Mouse (Mus musculus) left cerebral cortex, adult 9 months (tissue): ENCODE data around the gene Nrbf2.

Source experiments
- DNase-seq, 2 experiments: peaks; one replicate each; pipeline ENCODE4 v3.0.0; 2022; ENCODE audit warnings: low spot score in 2 of 2

Nrbf2 gene

DNA sequence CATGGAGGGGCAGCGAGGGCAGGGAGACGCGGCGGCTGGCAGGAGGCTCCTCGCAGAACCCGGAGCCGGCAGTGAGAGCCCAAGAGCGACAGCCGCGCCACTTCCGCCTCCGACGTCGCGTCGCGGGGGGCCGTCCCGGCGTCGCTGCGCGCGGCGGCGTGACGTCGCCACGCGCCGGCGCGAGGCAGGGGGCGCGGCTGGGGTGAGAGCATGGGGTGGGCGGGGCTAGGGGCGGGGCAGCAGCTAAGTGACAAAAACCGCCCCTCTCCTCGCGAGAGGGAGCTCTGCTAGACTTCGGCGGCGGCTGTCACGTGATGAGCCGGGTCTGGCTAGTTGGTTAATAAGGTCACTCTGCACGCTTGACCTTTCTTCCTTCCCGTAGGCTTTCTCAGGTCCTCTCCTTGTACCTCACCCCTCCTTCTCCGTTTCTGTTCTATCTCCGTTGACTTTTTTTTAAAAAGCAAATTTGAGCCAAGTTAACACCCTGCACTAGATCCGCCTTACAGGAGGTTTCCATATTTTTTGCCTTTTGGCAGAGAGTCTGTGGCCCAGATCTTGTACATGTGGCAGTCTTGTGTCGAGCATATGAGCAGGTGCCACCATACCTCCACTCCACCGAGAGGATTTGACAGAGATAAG, at the start of gene Nrbf2:
Nrbf2 (minus strand) TSS at position 130 of the 639 bp plus-strand sequence.
- peak; percentile 52 to 80 for DNase-seq

- no peak for DNase-seq
These were observed 45.5 kb upstream of the Nrbf2 start for GRCm38 (mm10) chr10:67330580-67330979.

DNA sequence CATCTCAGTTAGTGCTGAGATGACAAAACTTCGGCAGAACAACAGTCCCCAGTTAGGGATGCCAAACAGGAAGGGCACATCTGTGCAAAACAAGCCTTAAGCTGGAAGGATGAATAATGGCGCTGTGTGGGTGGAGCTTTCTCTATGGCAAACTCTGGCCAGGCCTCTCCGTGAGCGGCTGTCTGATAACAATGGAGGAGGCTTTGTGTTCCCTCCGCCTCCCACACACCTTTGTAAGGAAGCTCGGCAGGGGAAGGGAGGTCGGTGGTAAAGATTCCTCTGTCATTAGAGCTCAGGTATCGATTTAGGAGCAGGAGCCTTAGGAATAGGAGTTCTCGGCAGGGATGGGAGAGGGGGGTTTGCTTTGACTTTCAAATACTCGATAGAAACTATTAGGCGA, 44.6 kb upstream of the Nrbf2 start:
- DNase-seq, result no peak

- DNase-seq, result no peak
These were observed 43.1 kb upstream of the Nrbf2 start for GRCm38 (mm10) chr10:67328208-67328607.

DNA sequence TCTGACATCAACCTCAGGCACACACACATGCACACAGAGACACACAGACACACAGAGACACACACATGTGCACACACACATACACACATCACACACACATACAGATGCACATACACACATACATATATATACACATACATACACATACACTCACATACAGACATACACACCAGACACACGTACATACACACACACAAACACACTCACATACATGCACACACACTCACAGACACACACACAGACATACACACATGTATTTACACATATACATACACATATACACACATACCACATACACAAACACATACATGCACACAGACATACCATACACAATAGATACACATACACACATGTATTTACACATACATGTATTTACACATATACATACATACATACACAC, 38.9 kb upstream of the Nrbf2 start:
- DNase-seq, result no peak

GRCm38 (mm10) chr10:67321396-67321795, 36.3 kb upstream of the Nrbf2 start:
- DNase-seq, result no peak

DNA sequence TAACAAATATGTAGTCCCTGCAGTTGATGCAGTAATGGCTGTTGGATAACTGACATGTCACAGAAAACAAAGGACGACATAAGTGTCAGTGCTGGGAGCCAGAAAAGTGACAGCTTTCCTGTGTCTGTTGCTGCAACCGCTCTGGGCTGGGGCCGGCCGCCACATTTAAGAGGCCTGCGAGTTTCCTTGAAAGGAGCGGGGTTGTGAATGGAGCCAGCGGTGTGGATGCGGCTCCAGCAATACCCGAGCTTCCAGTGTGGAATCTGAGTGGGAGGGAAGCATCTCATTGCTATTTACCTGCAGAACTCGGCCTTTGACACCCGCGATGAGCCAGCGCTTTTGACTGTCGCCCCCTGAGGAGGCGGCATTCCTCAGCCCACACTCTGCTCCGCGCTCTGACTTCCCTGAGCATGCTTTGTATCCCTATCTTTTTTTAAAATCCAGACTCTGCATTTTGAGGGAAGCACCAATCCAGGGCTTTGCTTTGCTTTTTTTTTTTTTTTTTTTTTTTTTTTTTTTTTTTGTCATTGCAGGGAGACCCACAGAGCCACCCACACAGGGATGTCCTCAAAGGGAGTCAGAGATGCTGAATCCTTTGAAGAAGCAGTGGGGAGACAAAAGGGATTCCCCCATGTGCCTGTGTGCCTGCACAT, 35.2 kb upstream of the Nrbf2 start:
- DNase-seq, result peak in 1 of 2 experiments; percentile 7

DNA sequence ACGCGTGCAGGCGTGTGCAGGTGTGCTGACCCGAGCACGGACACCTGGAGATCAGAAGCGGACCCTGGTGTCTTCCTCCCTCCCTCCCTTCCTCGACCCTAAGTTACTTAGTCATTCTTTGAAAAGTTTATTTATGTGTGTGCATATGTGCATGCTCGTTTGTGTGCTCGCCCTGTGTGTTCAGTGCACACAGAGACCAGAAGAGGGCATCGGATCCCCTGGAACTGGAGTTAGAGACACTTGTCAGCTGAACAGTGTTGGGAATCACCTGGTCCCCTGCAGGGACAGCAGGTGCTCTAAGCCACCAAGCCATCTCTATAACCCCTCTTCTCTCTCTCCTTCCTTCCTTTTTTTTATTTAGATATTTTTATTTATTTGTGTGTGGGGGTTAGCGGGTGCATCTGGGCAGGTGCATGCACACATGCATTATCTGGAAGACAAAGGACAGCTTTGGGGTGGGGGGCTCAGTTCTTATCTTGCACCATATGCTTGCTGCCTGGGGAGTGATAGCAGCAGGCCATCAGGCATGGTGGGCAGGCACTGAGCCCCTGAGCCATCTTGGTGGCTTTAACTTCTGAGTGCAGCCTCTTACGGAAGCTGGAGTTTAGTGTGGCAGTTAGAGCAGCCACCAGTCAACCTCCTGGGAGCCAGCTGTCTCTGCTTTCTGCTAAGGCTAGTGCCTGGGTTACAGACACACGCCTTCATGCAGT, 34.1 kb upstream of the Nrbf2 start:
- DNase-seq, result no peak

GRCm38 (mm10) chr10:67317931-67318460, 32.9 kb upstream of the Nrbf2 start:
- DNase-seq, result no peak

GRCm38 (mm10) chr10:67314811-67315435, 29.8 kb upstream of the Nrbf2 start:
- DNase-seq, result peak in 1 of 2 experiments; percentile 53

DNA sequence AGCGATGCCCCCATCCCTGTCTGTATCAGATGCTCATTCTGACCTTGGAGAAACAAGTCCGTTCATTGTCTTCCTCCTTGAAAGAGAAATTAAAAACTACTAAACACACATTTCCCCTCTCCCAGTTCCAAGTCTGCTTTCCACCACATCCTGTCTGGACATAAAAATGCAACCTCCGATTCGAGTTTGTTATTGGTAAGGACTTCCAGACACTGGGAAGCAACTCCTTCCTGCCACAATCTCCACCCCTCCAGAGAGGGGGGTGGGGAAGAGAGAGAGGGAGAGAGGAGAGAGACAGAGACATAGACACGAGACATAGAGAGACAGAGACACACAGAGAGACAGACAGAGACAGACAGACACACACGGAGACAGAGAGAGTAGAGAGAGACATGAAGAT, 27.4 kb upstream of the Nrbf2 start:
- DNase-seq, result no peak

DNA sequence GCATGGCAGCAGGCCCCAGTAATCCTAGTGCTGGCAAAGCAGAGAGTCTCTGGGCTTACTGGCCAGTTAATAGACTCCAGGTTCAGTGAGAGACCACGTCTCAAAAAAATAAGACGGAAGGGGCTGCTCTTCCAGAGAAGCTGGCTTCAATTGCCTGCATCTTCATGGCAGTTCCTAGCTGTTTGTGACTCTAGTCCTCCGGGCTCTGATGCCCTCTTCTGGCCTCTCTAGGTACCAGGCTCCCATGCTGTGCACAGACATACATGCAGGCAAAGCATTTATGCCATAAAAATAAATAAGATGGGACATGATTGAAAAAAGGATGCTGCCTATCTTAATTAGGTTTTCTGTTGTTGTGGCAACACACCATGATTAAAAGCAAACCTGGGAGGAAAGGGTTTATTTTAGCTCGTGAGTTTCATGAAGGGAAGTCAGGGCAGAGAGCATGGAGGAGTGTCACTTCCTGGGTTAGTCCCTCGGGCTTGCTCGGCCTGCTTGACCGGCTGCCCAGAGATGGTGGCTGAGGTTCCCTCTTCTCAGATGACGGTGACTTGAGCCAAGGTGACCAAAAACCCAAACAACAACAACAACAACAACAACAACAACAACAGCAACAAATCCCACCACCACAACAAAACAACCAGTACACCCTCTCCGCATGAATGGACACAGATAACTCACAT, 26.3 kb upstream of the Nrbf2 start:
- peak in 1 of 2 experiments; percentile 63 for DNase-seq

GRCm38 (mm10) chr10:67309483-67310138, 24.5 kb upstream of the Nrbf2 start:
- no peak for DNase-seq

GRCm38 (mm10) chr10:67302340-67302739, 17.2 kb upstream of the Nrbf2 start:
- DNase-seq, result no peak

GRCm38 (mm10) chr10:67301046-67301445, 15.9 kb upstream of the Nrbf2 start:
- DNase-seq, result no peak

- DNase-seq, result no peak
These were observed 14.2 kb upstream of the Nrbf2 start for GRCm38 (mm10) chr10:67299285-67299684.

- no peak for DNase-seq
These were observed 13.8 kb upstream of the Nrbf2 start for GRCm38 (mm10) chr10:67298856-67299255.

DNA sequence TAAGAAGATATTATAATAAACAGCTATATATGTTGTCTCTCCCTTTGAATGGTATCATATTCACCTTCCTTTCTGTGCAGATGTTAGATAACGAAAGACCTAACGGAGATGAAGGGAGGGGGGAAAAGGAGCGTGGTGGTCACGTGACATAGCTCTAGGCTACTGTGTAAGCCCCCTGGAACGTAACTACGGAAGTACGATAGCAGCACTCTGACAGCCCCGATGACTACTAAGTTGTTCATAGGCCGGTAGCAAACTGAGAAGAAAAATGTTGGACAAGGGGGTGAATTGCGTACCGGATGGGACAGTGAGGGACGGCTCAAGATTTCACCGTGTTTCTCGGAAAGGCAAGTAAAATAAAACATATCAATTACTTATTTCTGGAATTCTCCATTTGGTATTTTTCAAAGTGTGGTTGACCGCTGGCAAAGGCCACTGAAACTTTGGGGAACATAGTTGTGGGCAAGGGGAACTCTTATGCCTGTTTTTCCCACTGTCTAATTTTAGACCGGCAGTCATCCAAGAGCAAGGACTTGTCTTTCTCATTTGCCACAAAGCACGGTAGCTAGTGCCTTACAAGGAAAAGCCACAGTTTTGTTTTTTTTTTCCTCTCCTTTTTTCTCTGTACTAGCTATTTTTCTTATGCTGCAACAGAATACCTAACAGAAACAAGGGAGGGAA, 12.2 kb upstream of the Nrbf2 start:
- DNase-seq, result no peak

GRCm38 (mm10) chr10:67296482-67297152, 11.5 kb upstream of the Nrbf2 start:
- no peak for DNase-seq

DNA sequence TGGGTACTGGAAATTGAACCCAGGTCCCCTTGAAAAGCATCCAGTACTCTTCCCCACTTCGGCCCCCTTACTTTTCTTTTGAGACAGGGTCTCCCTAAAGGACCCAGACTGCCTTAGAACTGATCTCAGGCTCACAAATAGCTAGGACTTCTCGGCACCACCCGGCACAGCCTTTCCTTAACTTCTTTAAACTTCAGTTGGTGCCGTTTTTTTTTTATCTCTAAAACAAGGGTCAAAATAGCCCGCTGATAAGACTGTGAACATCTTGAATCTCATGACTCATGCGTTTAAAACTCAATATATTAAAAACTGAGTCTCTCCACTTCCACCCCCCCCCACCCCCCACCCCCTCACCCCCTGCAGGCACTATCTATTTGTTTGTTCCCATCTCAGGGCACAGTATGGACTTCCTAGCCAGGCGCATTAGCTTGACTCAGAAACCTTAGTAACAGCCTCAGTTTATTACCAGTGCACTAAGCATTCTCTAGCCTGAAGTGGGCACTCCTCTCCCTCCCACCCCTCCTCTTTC, 10.9 kb upstream of the Nrbf2 start:
- no peak for DNase-seq
